Mouse (Mus musculus): Measurements from ENCODE around the gene Cnksr2. TPM values are rescaled to one million over a fixed set of nuclear protein-coding genes. Genes with fewer than 3 reads are reported as not detected.

Gene Cnksr2
- polyA plus RNA-seq (2014; fragmentation: Nextera tagmentation; extraction: Ambion mirVana): 2.0 and 2.5 TPM in 2 replicates

GRCm38 (mm10) chrX:158043057-158043843 lies at the start of gene Cnksr2:
TSS of gene Cnksr2 (minus strand) at chrX:158043294.
- 35% methylated on average over 2 of the region's 99 CpGs for WGBS

GRCm38 (mm10) chrX:158043844-158044140 lies 698 bp upstream of the Cnksr2 start:
- Histone ChIP-seq H3K9me3 (ENCODE audit: control insufficient read depth, low read length) (no peaks in the 10 kb centered on the region), H3K36me3 (ENCODE audit: control insufficient read depth, insufficient read depth, low read length) (no peaks in the 10 kb centered on the region), H3K4me1 (ENCODE audit: control insufficient read depth, insufficient read depth, low read length) (no peaks in the 10 kb centered on the region), H3K4me3 (ENCODE audit: low read depth, low read length) (peak overlapping the region; percentile 54), H3K4me2 (ENCODE audit: low read depth, low read length) (peak overlapping the region; percentile 57), H3K27me3 (replicated peaks; ENCODE audit: control insufficient read depth, insufficient read depth, low read length) (0 out of 2 replicates have a peak, but pooled peaks cover 2% of the 10 kb centered on the region), H3K9ac (ENCODE audit: low read depth, low read length) (peak overlapping the region; percentile 72; the same call in 1 of the 2 replicates), H3K27ac (replicated peaks; ENCODE audit: low read depth, low read length) (no peak overlapping the region)
- no peak; the same call in 1 of the 2 replicates for ATAC-seq (ENCODE audit: low read depth)
- DNase-seq (ENCODE audit: low spot score): no peak
- WGBS: 29% methylated on average over 13 of the region's 13 CpGs

More at GRCm38 (mm10) chrX:158043057-158043843, at the start of gene Cnksr2:
- peak within 1 kb of the TSS; percentile 57 for H3K4me2 ChIP-seq (ENCODE audit: low read depth, low read length)
- ATAC-seq (ENCODE audit: low read depth) (peak; percentile 76), DNase-seq (ENCODE audit: low spot score) (peak; percentile 33)
- H3K36me3 ChIP-seq (ENCODE audit: control insufficient read depth, insufficient read depth, low read length): no peaks in the 10 kb centered on the region
- no peaks in the 10 kb centered on the region for H3K9me3 ChIP-seq (ENCODE audit: control insufficient read depth, low read length)
- H3K4me1 ChIP-seq (ENCODE audit: control insufficient read depth, insufficient read depth, low read length): no peaks in the 10 kb centered on the region
- H3K27me3 ChIP-seq (replicated peaks; ENCODE audit: control insufficient read depth, insufficient read depth, low read length): 0 out of 2 replicates have a peak, but pooled peaks cover 2% of the 10 kb centered on the region
- peak within 1 kb of the TSS; percentile 72 for H3K9ac ChIP-seq (ENCODE audit: low read depth, low read length)
- no peak within 1 kb of the TSS for H3K27ac ChIP-seq (replicated peaks; ENCODE audit: low read depth, low read length)
- H3K4me3 ChIP-seq (ENCODE audit: low read depth, low read length): peak within 1 kb of the TSS; percentile 54

GRCm38 (mm10) chrX:158042255-158043056 lies 638 bp downstream of the Cnksr2 start:
- DNase-seq (ENCODE audit: low spot score) (peak; percentile 21), ATAC-seq (ENCODE audit: low read depth) (peak; percentile 61)
- Histone ChIP-seq H3K4me1 (ENCODE audit: control insufficient read depth, insufficient read depth, low read length) (no peaks in the 10 kb centered on the region), H3K27ac (replicated peaks; ENCODE audit: low read depth, low read length) (no peak overlapping the region), H3K4me3 (ENCODE audit: low read depth, low read length) (peak overlapping the region; percentile 54), H3K4me2 (ENCODE audit: low read depth, low read length) (peak overlapping the region; percentile 57), H3K27me3 (replicated peaks; ENCODE audit: control insufficient read depth, insufficient read depth, low read length) (0 out of 2 replicates have a peak, but pooled peaks cover 2% of the 10 kb centered on the region), H3K9ac (ENCODE audit: low read depth, low read length) (peak overlapping the region; percentile 72), H3K36me3 (ENCODE audit: control insufficient read depth, insufficient read depth, low read length) (no peaks in the 10 kb centered on the region), H3K9me3 (ENCODE audit: control insufficient read depth, low read length) (no peaks in the 10 kb centered on the region)
- 32% methylated on average over 33 of the region's 62 CpGs for WGBS

- peak; percentile 38 for DNase-seq (ENCODE audit: low spot score)
- WGBS: 23% methylated on average over 7 of the region's 7 CpGs
- peak; percentile 58; the same call in 1 of the 2 replicates for ATAC-seq (ENCODE audit: low read depth)
- Histone ChIP-seq H3K36me3 (ENCODE audit: control insufficient read depth, insufficient read depth, low read length) (no peaks in the 10 kb centered on the region), H3K4me2 (ENCODE audit: low read depth, low read length) (peak overlapping the region; percentile 57), H3K27ac (replicated peaks; ENCODE audit: low read depth, low read length) (no peak overlapping the region), H3K4me3 (ENCODE audit: low read depth, low read length) (peak overlapping the region; percentile 54), H3K4me1 (ENCODE audit: control insufficient read depth, insufficient read depth, low read length) (no peaks in the 10 kb centered on the region), H3K9me3 (ENCODE audit: control insufficient read depth, low read length) (no peaks in the 10 kb centered on the region), H3K9ac (ENCODE audit: low read depth, low read length) (peak overlapping the region; percentile 72), H3K27me3 (replicated peaks; ENCODE audit: control insufficient read depth, insufficient read depth, low read length) (0 out of 2 replicates have a peak, but pooled peaks cover 2% of the 10 kb centered on the region)
Observed at GRCm38 (mm10) chrX:158041703-158042102, 1.4 kb downstream of the Cnksr2 start.

- Histone ChIP-seq H3K4me1 (ENCODE audit: control insufficient read depth, insufficient read depth, low read length) (no peaks in the 10 kb centered on the region), H3K4me3 (ENCODE audit: low read depth, low read length) (no peak overlapping the region), H3K27me3 (replicated peaks; ENCODE audit: control insufficient read depth, insufficient read depth, low read length) (no peaks in the 10 kb centered on the region), H3K36me3 (ENCODE audit: control insufficient read depth, insufficient read depth, low read length) (no peaks in the 10 kb centered on the region), H3K27ac (replicated peaks; ENCODE audit: low read depth, low read length) (no peak overlapping the region), H3K9ac (ENCODE audit: low read depth, low read length) (no peak overlapping the region), H3K9me3 (ENCODE audit: control insufficient read depth, low read length) (no peaks in the 10 kb centered on the region), H3K4me2 (ENCODE audit: low read depth, low read length) (no peak overlapping the region)
- ATAC-seq (ENCODE audit: low read depth) (no peak), DNase-seq (ENCODE audit: low spot score) (peak; percentile 7)
Observed at GRCm38 (mm10) chrX:157951698-157952097, 91.4 kb downstream of the Cnksr2 start.

- Histone ChIP-seq H3K9ac (ENCODE audit: low read depth, low read length) (no peak overlapping the region), H3K4me2 (ENCODE audit: low read depth, low read length) (no peak overlapping the region), H3K4me1 (ENCODE audit: control insufficient read depth, insufficient read depth, low read length) (no peaks in the 10 kb centered on the region), H3K27me3 (replicated peaks; ENCODE audit: control insufficient read depth, insufficient read depth, low read length) (no peaks in the 10 kb centered on the region), H3K9me3 (ENCODE audit: control insufficient read depth, low read length) (no peaks in the 10 kb centered on the region), H3K27ac (replicated peaks; ENCODE audit: low read depth, low read length) (no peak overlapping the region), H3K36me3 (ENCODE audit: control insufficient read depth, insufficient read depth, low read length) (no peaks in the 10 kb centered on the region), H3K4me3 (ENCODE audit: low read depth, low read length) (no peak overlapping the region)
- 78% methylated on average over 1 of the region's 1 CpGs for WGBS
- DNase-seq (ENCODE audit: low spot score) (no peak), ATAC-seq (ENCODE audit: low read depth) (no peak)
Observed at GRCm38 (mm10) chrX:157949256-157949655, 93.8 kb downstream of the Cnksr2 start.

- 77% methylated on average over 5 of the region's 5 CpGs for WGBS
- H3K4me3 ChIP-seq (ENCODE audit: low read depth, low read length): no peak overlapping the region
- ATAC-seq (ENCODE audit: low read depth): no peak
Observed at GRCm38 (mm10) chrX:157945121-157945520, 98.0 kb downstream of the Cnksr2 start.

GRCm38 (mm10) chrX:157936611-157937010 lies 106.5 kb downstream of the Cnksr2 start:
- DNase-seq (ENCODE audit: low spot score): no peak
- Histone ChIP-seq H3K9me3 (ENCODE audit: control insufficient read depth, low read length) (no peaks in the 10 kb centered on the region), H3K4me1 (ENCODE audit: control insufficient read depth, insufficient read depth, low read length) (no peaks in the 10 kb centered on the region), H3K36me3 (ENCODE audit: control insufficient read depth, insufficient read depth, low read length) (no peaks in the 10 kb centered on the region), H3K4me2 (ENCODE audit: low read depth, low read length) (no peak overlapping the region), H3K4me3 (ENCODE audit: low read depth, low read length) (no peak overlapping the region), H3K27ac (replicated peaks; ENCODE audit: low read depth, low read length) (no peak overlapping the region), H3K27me3 (replicated peaks; ENCODE audit: control insufficient read depth, insufficient read depth, low read length) (no peaks in the 10 kb centered on the region), H3K9ac (ENCODE audit: low read depth, low read length) (no peak overlapping the region)
- ATAC-seq (ENCODE audit: low read depth): no peak
- 86% methylated on average over 1 of the region's 1 CpGs for WGBS

More at GRCm38 (mm10) chrX:157945121-157945520, 98.0 kb downstream of the Cnksr2 start:
- Histone ChIP-seq H3K27ac (replicated peaks; ENCODE audit: low read depth, low read length) (no peak overlapping the region), H3K4me1 (ENCODE audit: control insufficient read depth, insufficient read depth, low read length) (no peaks in the 10 kb centered on the region), H3K9me3 (ENCODE audit: control insufficient read depth, low read length) (no peaks in the 10 kb centered on the region), H3K27me3 (replicated peaks; ENCODE audit: control insufficient read depth, insufficient read depth, low read length) (no peaks in the 10 kb centered on the region), H3K4me2 (ENCODE audit: low read depth, low read length) (no peak overlapping the region), H3K9ac (ENCODE audit: low read depth, low read length) (no peak overlapping the region), H3K36me3 (ENCODE audit: control insufficient read depth, insufficient read depth, low read length) (no peaks in the 10 kb centered on the region)
- no peak for DNase-seq (ENCODE audit: low spot score)
